Mouse (Mus musculus): ENCODE data around the gene Vstm2b.
A peak's percentile ranks its signal among the peaks of the same experiment; 100 is the strongest.

Gene Vstm2b

DNA sequence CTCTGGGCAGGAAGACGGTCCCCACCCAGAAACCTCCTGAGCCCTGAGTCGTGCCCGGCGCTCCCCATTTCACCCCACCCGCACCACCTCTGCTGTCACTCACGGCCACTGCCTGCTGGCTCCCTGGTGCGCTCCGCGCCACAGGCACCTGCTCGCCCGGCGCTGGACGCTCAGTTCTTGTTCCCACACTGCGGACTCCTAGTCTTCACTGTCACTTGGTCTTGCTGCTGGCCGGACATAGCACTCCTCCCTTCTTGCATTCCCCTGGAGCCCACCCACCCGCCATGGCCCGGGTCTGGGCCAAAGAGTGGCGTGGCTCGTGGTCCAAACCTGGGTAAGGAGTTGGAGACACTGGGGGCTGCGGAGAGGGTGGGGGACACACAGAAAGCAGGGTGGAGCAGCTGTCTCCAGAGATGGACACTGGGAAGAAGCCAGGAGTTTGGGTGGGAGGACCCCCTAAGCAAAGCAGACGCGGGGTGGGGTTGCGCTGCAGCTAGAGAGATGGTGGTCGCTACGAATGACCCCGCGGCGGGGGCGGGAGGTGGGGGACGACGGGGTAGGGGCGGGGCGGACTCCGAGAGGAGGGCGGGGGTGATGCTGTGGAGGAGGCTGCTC, at the start of gene Vstm2b:
Gene Vstm2b (plus strand): TSS at position 233 of the 615 bp plus-strand sequence.
- DNase-seq = no peak

- DNase-seq = peak; percentile 51
Measured at GRCm38 (mm10) chr7:40856088-40856625, 42.0 kb upstream of the Vstm2b start.

DNA sequence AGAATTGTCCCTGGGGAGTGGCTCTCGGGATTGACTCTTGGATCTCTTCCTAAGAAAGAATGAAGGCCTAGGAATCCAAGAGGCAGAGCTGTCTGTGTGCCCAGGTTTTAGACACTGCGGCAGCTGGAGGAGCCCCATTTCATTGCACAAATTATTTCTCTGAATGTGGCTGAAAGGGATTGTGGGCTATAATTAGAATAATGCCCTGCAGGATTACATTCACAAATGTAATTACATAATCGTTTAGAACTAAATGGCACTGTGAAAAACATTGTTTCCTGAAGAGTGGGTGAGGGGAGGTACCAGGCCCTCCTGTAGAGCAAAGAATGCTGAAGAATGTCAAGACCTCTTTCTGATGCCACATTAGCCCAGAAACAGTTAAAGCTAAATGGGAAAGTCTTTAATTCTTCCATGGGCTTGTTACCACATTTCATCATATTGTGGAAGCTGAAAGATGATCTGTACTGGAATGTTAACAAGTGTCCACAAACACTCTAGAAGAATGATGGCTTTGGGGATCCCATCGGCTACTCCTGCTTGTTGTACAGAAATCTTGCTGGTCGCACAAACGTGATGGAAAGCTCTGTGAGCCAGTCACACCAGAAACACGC, 24.6 kb upstream of the Vstm2b start:
- no peak for DNase-seq

DNA sequence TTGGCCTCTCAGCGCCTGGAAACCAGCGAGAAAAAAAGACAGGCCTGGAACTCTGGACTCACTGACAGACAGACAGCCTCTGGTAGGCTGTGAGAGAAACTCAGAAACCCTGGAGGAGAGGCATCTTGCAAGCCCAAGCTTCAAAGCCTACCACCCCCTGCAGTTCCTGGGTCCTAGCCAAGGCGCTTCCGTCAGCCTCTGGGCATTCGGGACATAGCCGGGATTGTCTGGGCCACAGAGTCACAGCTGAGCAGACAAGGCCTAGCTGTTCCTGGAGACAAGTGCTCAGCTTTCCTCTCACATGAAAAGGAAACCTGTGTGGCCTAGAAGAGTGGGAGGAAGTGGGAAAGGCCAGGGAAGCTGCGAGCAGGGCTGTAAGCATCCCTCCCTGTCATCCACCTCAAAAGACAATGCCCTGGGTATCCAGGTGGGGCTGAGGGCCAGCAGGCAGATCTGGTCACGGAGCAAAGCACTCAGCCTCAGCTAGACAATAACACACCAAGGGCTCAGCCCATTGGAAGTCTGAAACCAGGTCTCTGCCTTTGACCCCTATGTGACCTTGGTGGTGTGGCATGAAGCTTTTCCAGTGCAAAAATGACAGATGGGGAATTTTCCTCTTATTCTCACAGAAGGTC, 13.2 kb upstream of the Vstm2b start:
- peak; percentile 59 for DNase-seq

- DNase-seq = peak; percentile 11
Measured at GRCm38 (mm10) chr7:40888358-40888757, 9.8 kb upstream of the Vstm2b start.

DNA sequence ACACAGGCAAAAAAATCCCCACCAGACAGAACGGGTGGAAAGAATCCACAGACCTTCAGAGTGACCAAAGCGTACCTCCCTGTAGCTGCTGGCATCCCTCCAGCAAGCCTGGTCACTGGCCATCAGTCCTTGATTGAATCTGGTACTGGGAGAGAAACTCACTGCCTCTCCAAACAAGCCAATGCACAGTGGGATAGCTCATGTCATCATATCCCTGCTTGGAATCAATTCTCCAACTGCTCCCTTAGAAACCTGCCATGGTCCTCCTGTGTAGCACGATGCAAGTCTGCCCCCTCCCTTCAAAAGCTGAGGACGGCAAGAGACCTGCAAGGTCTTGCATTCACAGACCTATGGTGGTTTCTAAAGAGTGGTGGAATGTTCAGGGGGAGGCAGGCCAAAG, 1.2 kb upstream of the Vstm2b start:
- DNase-seq = no peak

DNA sequence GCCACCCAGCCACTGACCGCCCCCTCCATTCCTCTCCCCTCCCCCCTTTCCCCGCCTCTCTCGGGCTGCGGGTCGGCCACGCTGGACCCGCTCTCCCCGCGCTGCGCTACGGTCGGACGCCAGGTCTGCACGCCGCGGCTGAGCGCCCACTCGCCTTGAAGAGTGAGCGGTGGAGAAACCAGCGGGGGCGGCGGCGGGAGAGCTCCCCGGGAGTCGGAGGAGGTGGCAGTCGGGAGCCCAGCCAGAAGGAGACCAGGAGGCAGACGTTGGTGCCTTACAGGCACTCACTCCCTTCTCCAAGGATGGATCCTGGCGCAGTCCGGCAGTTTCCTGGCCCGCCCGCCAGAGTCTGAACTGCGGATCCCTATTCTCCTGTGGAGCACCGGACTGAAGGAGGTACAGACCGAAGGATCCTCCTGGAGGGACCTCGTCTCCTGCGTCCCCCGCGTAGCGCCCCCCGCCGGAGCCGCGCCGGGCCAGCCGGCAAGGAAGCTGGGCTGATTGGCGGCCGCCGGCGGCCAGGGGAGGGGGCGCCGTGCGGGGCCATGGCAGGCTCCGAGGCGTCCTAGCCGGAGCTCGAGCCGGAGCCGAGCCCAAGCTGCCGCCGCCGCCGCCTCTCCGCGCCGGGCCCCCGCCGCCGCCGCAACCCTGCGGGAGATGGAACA, 715 bp downstream of the Vstm2b start:
- no peak for DNase-seq

DNA sequence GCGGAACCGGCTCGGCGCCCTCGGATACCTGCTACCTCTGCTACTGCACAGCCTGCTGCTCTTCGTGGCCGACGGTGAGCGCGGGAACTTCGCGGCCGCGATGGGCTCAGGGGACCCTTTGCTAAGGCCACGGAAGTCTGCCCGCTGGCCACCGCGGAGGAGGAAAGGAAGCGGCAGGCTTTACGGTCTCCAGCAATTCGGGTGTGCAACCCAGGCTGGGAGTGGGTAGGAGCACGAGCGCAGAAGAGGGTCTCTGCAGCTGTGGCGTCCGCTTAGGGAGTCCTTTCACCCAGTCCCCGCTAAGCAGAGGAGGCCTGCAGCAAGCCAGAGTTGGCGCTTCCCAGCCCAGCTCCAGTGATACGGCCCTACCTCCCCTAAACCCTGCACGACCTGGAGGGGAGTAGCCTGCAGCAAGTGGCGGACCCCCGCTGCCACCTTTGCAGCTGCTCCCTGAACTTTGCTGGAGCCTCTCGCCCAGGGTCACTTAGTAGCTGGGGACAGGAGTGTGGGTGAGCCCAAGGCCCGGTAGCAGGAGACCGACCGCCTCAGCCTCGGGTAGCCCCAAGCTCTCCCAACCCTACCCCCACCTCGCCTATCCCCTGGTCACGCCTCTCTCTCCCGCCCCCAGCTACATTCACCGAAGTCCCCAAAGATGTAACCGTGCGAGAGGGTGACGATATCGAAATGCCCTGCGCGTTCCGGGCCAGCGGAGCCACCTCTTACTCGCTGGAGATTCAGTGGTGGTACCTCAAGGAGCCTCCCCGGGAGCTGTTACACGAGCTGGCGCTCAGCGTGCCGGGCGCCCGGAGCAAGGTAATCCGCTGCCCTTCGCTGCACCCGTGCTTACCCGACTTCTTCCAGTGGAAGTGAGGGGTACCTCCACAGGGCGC, 1.5 kb downstream of the Vstm2b start:
- DNase-seq = no peak

DNA sequence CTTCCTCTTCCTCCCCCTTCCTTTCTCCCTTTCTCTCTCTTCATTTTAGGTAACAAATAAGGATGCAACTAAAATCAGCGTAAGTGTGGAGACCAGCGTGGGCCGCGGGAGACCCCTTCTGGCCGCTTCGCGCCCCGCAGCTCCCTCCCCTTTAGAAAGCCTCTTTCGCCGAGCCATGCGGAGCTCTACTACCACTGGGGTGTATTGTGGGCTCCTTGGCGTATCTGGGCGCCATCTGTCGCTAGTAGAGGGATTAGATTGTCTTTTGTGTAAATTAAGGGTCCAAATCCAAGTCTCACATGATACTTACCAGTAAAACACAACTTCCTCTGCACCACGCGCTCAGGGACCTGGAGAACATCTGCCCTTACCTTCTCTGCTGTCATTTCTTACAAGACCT, 3.1 kb downstream of the Vstm2b start:
- DNase-seq = peak; percentile 75

- DNase-seq = no peak
Measured at GRCm38 (mm10) chr7:40902506-40902905, 4.4 kb downstream of the Vstm2b start.

- no peak for DNase-seq
Measured at GRCm38 (mm10) chr7:40906484-40906883, 8.4 kb downstream of the Vstm2b start.

DNA sequence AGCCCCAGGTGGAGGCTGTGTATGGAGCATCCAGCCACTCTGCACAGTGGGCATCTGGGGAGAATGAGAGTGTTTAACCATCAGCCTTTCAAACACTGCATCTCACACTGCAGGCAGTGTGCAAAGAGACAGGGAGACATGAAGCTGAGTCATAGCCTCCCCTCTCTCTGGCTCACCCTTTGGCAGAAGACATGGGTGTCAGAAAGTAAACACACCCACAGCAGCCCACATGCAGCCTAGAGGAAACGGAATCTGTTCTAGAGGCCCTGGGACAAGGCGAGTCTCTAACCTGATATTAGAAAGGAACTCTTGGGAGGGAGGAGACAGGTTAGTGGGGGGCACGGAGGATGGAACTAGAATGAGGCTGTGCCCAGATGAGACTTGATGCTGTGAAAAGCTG, 18.6 kb downstream of the Vstm2b start:
- no peak for DNase-seq

DNA sequence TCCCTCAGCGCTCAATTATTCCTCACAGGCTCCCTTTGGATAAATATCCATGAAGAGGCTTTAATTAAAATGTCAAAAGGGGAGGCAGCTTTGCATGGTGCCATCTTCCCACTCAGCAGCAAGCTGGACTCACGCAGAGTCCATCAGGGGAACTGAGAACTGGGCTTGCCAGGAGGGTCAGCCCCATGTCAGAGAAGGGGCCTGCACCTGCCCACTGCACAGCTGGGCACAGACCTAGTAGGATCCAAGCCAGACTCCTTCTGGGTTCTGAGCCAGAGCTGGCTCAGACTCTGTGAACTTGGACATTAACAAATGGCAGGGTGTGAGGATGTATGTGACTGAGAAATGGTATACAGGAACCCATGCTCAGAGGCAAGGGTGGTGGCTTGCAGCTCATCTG, 22.0 kb downstream of the Vstm2b start:
- DNase-seq = no peak

- DNase-seq = no peak
Measured at GRCm38 (mm10) chr7:40921281-40921680, 23.2 kb downstream of the Vstm2b start.

DNA sequence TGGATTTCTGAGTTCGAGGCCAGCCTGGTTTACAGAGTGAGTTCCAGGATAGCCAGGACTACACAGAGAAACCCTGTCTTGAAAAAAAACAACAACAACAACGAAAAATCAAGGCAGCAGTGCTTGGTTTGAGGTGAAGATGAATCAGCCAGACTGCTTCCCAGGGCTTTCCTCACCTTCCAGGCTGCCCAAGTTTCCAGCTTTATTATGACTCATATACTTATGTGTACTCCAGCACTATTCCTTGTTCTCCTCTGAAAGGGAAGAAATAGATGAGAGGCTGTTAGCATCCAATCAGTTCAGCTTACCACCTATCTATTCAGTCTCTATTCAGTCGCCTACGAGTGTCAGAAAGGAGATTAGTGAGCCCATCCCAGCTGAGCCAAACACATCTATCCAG, 24.7 kb downstream of the Vstm2b start:
- DNase-seq = no peak

GRCm38 (mm10) chr7:40928391-40928790, 30.3 kb downstream of the Vstm2b start:
- no peak for DNase-seq

DNA sequence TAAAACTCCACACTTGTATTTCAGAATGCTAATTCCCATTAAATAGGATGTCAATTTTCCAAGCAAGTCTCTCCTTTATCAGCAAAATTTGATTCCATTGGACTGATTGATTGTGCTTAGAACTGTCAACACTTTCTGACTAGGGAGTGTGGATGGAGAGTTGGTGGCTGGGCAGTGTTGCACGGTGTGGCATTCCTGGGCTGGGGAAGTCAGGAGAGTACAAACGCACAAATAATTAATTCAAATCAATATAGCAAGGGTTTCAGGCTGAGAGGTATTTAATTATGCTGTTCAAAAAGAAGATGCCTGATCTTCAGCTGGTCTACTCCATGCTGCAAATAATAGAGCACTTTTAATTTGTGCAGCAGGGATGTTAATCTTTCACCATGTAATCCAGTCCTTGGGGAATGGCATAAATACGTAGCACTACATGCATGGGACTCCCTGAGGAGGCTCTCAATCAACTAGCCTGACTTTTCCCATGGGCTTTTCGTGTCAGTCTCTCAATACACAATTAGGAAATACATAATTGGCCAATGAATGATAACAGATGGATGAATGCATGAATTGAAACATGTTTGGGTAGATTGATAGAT, 38.6 kb downstream of the Vstm2b start:
- DNase-seq = no peak

- no peak for DNase-seq
Measured at GRCm38 (mm10) chr7:40939371-40939770, 41.2 kb downstream of the Vstm2b start.

- DNase-seq = peak; percentile 5
Measured at GRCm38 (mm10) chr7:40942233-40942935, 44.3 kb downstream of the Vstm2b start.

Measured in kidney, adult 9 months (tissue).